Mouse (Mus musculus): Measurements from ENCODE around the gene Sprn. TPM values are rescaled to one million over a fixed set of nuclear protein-coding genes. Genes with fewer than 3 reads are reported as not detected.

Sprn gene
- polyA plus RNA-seq (2016; fragmentation: Nextera tagmentation; extraction: Ambion mirVana): 2.8 and 3.1 TPM in 2 replicates

- H3K36me3 ChIP-seq: peaks cover 7% of the 10 kb centered on the region; the same call in 1 of the 2 replicates
- H3K4me1 ChIP-seq: peaks cover 19% of the 10 kb centered on the region
- H3K27ac ChIP-seq (replicated peaks): 0 out of 2 replicates have a peak within 1 kb of the TSS, but pooled peaks have one; percentile 7
- WGBS: under 1% methylated on average over 27 of the region's 28 CpGs
- peak within 1 kb of the TSS; percentile 53 for H3K9ac ChIP-seq (replicated peaks)
- H3K4me3 ChIP-seq: peak within 1 kb of the TSS; percentile 39
- H3K27me3 ChIP-seq: peaks cover 51% of the 10 kb centered on the region
- peak within 1 kb of the TSS; percentile 59 for H3K4me2 ChIP-seq (replicated peaks)
- no peaks in the 10 kb centered on the region for H3K9me3 ChIP-seq
- peak; percentile 68; the same call in 1 of the 2 replicates for ATAC-seq (ENCODE audit: low FRiP score, low read depth)
Observed at GRCm38 (mm10) chr7:140154218-140154927, at the start of gene Sprn. Sprn (minus strand) TSS chr7:140154877.

- Histone ChIP-seq H3K9ac (replicated peaks) (no peak overlapping the region), H3K36me3 (no peaks in the 10 kb centered on the region), H3K4me3 (no peak overlapping the region), H3K4me2 (replicated peaks) (no peak overlapping the region), H3K9me3 (no peaks in the 10 kb centered on the region), H3K4me1 (no peaks in the 10 kb centered on the region), H3K27me3 (no peaks in the 10 kb centered on the region), H3K27ac (replicated peaks) (no peak overlapping the region)
- WGBS: 89% methylated on average over 4 of the region's 4 CpGs
- no peak for ATAC-seq (ENCODE audit: low FRiP score, low read depth)
Observed at GRCm38 (mm10) chr7:140201090-140201489, 46.4 kb upstream of the Sprn start.

GRCm38 (mm10) chr7:140196002-140196401 is 41.3 kb upstream of the Sprn start:
- no peak for ATAC-seq (ENCODE audit: low FRiP score, low read depth)
- H3K27me3 ChIP-seq: no peaks in the 10 kb centered on the region
- no peak overlapping the region for H3K4me2 ChIP-seq (replicated peaks)
- H3K4me1 ChIP-seq: no peaks in the 10 kb centered on the region
- WGBS: 86% methylated on average over 8 of the region's 8 CpGs
- H3K36me3 ChIP-seq: no peaks in the 10 kb centered on the region
- H3K4me3 ChIP-seq: no peak overlapping the region
- H3K9ac ChIP-seq (replicated peaks): no peak overlapping the region
- no peaks in the 10 kb centered on the region for H3K9me3 ChIP-seq
- H3K27ac ChIP-seq (replicated peaks): no peak overlapping the region

- Histone ChIP-seq H3K36me3 (no peaks in the 10 kb centered on the region), H3K27ac (replicated peaks) (no peak overlapping the region), H3K4me1 (no peaks in the 10 kb centered on the region), H3K9me3 (no peaks in the 10 kb centered on the region), H3K9ac (replicated peaks) (no peak overlapping the region), H3K4me3 (no peak overlapping the region), H3K4me2 (replicated peaks) (no peak overlapping the region), H3K27me3 (no peaks in the 10 kb centered on the region)
- no peak for ATAC-seq (ENCODE audit: low FRiP score, low read depth)
- WGBS: 92% methylated on average over 4 of the region's 4 CpGs
Observed at GRCm38 (mm10) chr7:140194031-140194430, 39.4 kb upstream of the Sprn start.

GRCm38 (mm10) chr7:140192851-140193250 is 38.2 kb upstream of the Sprn start:
- 94% methylated on average over 2 of the region's 2 CpGs for WGBS
- H3K9me3 ChIP-seq: no peaks in the 10 kb centered on the region
- no peaks in the 10 kb centered on the region for H3K4me1 ChIP-seq
- no peak for ATAC-seq (ENCODE audit: low FRiP score, low read depth)
- no peaks in the 10 kb centered on the region for H3K27me3 ChIP-seq
- no peak overlapping the region for H3K27ac ChIP-seq (replicated peaks)
- H3K4me2 ChIP-seq (replicated peaks): no peak overlapping the region
- no peaks in the 10 kb centered on the region for H3K36me3 ChIP-seq
- H3K4me3 ChIP-seq: no peak overlapping the region
- no peak overlapping the region for H3K9ac ChIP-seq (replicated peaks)

GRCm38 (mm10) chr7:140192445-140192844 is 37.8 kb upstream of the Sprn start:
- H3K4me2 ChIP-seq (replicated peaks): no peak overlapping the region
- no peaks in the 10 kb centered on the region for H3K27me3 ChIP-seq
- ATAC-seq (ENCODE audit: low FRiP score, low read depth): no peak
- no peak overlapping the region for H3K4me3 ChIP-seq
- H3K27ac ChIP-seq (replicated peaks): no peak overlapping the region
- no peak overlapping the region for H3K9ac ChIP-seq (replicated peaks)
- WGBS: 59% methylated on average over 2 of the region's 2 CpGs
- H3K9me3 ChIP-seq: no peaks in the 10 kb centered on the region
- no peaks in the 10 kb centered on the region for H3K36me3 ChIP-seq
- H3K4me1 ChIP-seq: no peaks in the 10 kb centered on the region

GRCm38 (mm10) chr7:140190435-140190834 is 35.8 kb upstream of the Sprn start:
- Histone ChIP-seq H3K4me1 (no peaks in the 10 kb centered on the region), H3K27me3 (no peaks in the 10 kb centered on the region), H3K4me3 (no peak overlapping the region), H3K36me3 (no peaks in the 10 kb centered on the region), H3K4me2 (replicated peaks) (no peak overlapping the region), H3K9ac (replicated peaks) (no peak overlapping the region), H3K27ac (replicated peaks) (no peak overlapping the region), H3K9me3 (no peaks in the 10 kb centered on the region)
- 84% methylated on average over 1 of the region's 1 CpGs for WGBS
- ATAC-seq (ENCODE audit: low FRiP score, low read depth): no peak

GRCm38 (mm10) chr7:140188391-140189328 is 34.0 kb upstream of the Sprn start:
- no peaks in the 10 kb centered on the region for H3K9me3 ChIP-seq
- no peak overlapping the region for H3K4me2 ChIP-seq (replicated peaks)
- H3K4me3 ChIP-seq: no peak overlapping the region
- no peaks in the 10 kb centered on the region for H3K36me3 ChIP-seq
- no peaks in the 10 kb centered on the region for H3K4me1 ChIP-seq
- no peak for ATAC-seq (ENCODE audit: low FRiP score, low read depth)
- no peak overlapping the region for H3K9ac ChIP-seq (replicated peaks)
- no peaks in the 10 kb centered on the region for H3K27me3 ChIP-seq
- WGBS: 63% methylated on average over 4 of the region's 4 CpGs
- H3K27ac ChIP-seq (replicated peaks): no peak overlapping the region

GRCm38 (mm10) chr7:140187721-140188390 is 33.2 kb upstream of the Sprn start:
- no peak overlapping the region for H3K27ac ChIP-seq (replicated peaks)
- no peaks in the 10 kb centered on the region for H3K36me3 ChIP-seq
- no peak overlapping the region for H3K9ac ChIP-seq (replicated peaks)
- no peaks in the 10 kb centered on the region for H3K9me3 ChIP-seq
- H3K4me3 ChIP-seq: no peak overlapping the region
- no peak for ATAC-seq (ENCODE audit: low FRiP score, low read depth)
- no peaks in the 10 kb centered on the region for H3K27me3 ChIP-seq
- H3K4me2 ChIP-seq (replicated peaks): no peak overlapping the region
- no peaks in the 10 kb centered on the region for H3K4me1 ChIP-seq
- 84% methylated on average over 7 of the region's 7 CpGs for WGBS

- no peaks in the 10 kb centered on the region for H3K27me3 ChIP-seq
- ATAC-seq (ENCODE audit: low FRiP score, low read depth): no peak
- no peaks in the 10 kb centered on the region for H3K4me1 ChIP-seq
- no peak overlapping the region for H3K4me3 ChIP-seq
- no peaks in the 10 kb centered on the region for H3K9me3 ChIP-seq
- no peak overlapping the region for H3K4me2 ChIP-seq (replicated peaks)
- WGBS: 66% methylated on average over 18 of the region's 18 CpGs
- no peak overlapping the region for H3K27ac ChIP-seq (replicated peaks)
- no peaks in the 10 kb centered on the region for H3K36me3 ChIP-seq
- H3K9ac ChIP-seq (replicated peaks): no peak overlapping the region
Observed at GRCm38 (mm10) chr7:140186646-140187620, 32.3 kb upstream of the Sprn start.

- Histone ChIP-seq H3K36me3 (no peaks in the 10 kb centered on the region), H3K4me1 (no peaks in the 10 kb centered on the region), H3K4me3 (no peak overlapping the region), H3K9ac (replicated peaks) (no peak overlapping the region), H3K4me2 (replicated peaks) (no peak overlapping the region), H3K9me3 (no peaks in the 10 kb centered on the region), H3K27ac (replicated peaks) (no peak overlapping the region), H3K27me3 (no peaks in the 10 kb centered on the region)
- no peak for ATAC-seq (ENCODE audit: low FRiP score, low read depth)
- WGBS: 83% methylated on average over 4 of the region's 4 CpGs
Observed at GRCm38 (mm10) chr7:140184206-140184605, 29.5 kb upstream of the Sprn start.
